Mouse (Mus musculus) liver, adult 2 months (tissue): Measurements from ENCODE around the gene Lipk.

Experiments
- CTCF ChIP-seq: fragments of 200-500 bp; IDR thresholded peaks from 2 replicates; pipeline ENCODE4 v1.5.1; 2011; ENCODE audit warnings: low read depth, low read length, control low read depth
- POLR2A ChIP-seq: fragments of 200-500 bp; IDR thresholded peaks from 2 replicates; pipeline ENCODE4 v1.6.1; 2011; ENCODE audit warnings: low read length, control low read depth; ENCODE audit not compliant: insufficient read depth; ENCODE audit errors: extremely low read depth

- no peak for TF ChIP-seq CTCF
- TF ChIP-seq POLR2A, result no peak
Measured at GRCm38 (mm10) chr19:34008002-34008401, at the start of gene Lipk.
